Mouse (Mus musculus) hindbrain, embryonic 14.5 days (tissue): ENCODE measurements around the gene Ccnd3. TPM values are rescaled to one million over a fixed set of nuclear protein-coding genes. Genes with fewer than 3 reads are reported as not detected.

ENCODE experiments used
- ATAC-seq: fragments of 200-750 bp; cut with Nextera tagmentation; 2 replicates; pipeline ENCODE4 v1.8.0; 2017; ENCODE audit warnings: moderate number of reproducible peaks, mild to moderate bottlenecking, moderate TSS enrichment, moderate library complexity; ENCODE audit not compliant: low FRiP score
- DNase-seq: peaks from one replicate; pipeline ENCODE4 v3.0.0-alpha.2; 2015; ENCODE audit warnings: low spot score
- H3K27ac ChIP-seq: fragments of 300-500 bp; sonication (generic); 2 replicates; pipeline ENCODE4 v1.5.1; 2014; ENCODE audit warnings: mild to moderate bottlenecking, moderate library complexity
- H3K27me3 ChIP-seq: fragments of 300-500 bp; sonication (generic); 2 replicates; pipeline ENCODE4 v1.6.1; 2014; ENCODE audit warnings: mild to moderate bottlenecking, low read length, mixed read lengths; ENCODE audit not compliant: control insufficient read depth, insufficient read depth
- H3K36me3 ChIP-seq: fragments of 300-500 bp; sonication (generic); replicated peaks from 2 replicates; pipeline ENCODE4 v1.6.1; 2014; ENCODE audit not compliant: control insufficient read depth, insufficient read depth
- H3K4me1 ChIP-seq: fragments of 300-500 bp; sonication (generic); replicated peaks from 2 replicates; pipeline ENCODE4 v1.6.1; 2014; ENCODE audit warnings: antibody characterized with exemption, low read length, mixed read lengths; ENCODE audit not compliant: control insufficient read depth, insufficient read depth
- H3K4me2 ChIP-seq: fragments of 300-500 bp; sonication (generic); replicated peaks from 2 replicates; pipeline ENCODE4 v1.6.1; 2014; ENCODE audit warnings: mild to moderate bottlenecking, moderate library complexity
- H3K4me3 ChIP-seq: fragments of 300-500 bp; sonication (generic); replicated peaks from 2 replicates; pipeline ENCODE4 v1.5.1; 2014; ENCODE audit warnings: mild to moderate bottlenecking, low read length
- H3K9ac ChIP-seq: fragments of 300-500 bp; sonication (generic); 2 replicates; pipeline ENCODE4 v1.6.1; 2014
- H3K9me3 ChIP-seq: fragments of 300-500 bp; sonication (generic); 2 replicates; pipeline ENCODE4 v1.6.1; 2016; ENCODE audit warnings: low read length; ENCODE audit not compliant: control insufficient read depth
- WGBS: fragments of 180-500 bp; shearing (Covaris S2); extraction: QIAGEN DNeasy Blood & Tissue Kit; methylation state at CpG from one replicate; pipeline ENCODE4 v1.1.7; 2014; 5-methylcytosine and 5-hydroxymethylcytosine counted together
- polyA plus RNA-seq: library from polyadenylated mRNA; unstranded; fragments of >200 nt; fragmentation: Nextera tagmentation; extraction: Ambion mirVana; gene quantifications from 2 replicates; pipeline ENCODE4 v1.2.1, GENCODE M21; 2014

Ccnd3 gene
- 78.9 and 80.3 TPM in 2 replicates for polyA plus RNA-seq

DNA sequence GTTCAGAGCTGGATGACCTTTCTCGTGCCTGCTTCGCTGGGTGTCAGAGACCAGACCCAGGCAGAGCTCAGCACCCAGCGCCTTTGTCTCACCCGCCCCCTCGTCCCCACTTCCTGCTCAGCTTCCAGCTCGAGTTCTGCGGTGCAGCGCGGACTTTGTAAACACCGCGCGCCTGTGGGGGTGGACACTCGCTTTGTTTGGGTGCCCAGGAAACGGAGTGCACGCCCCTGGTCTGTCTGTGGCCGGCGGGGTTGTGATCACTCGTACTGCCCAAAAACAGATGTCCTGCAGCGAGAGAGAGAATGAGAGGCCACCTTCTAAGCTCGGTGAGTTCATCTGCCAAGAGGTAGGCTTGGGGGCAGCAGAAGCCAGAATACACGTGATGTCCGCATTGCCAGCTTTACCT, at the start of gene Ccnd3:
Gene Ccnd3, plus strand, starts transcription at position 111 of the 406 bp plus-strand sequence.
- H3K36me3 ChIP-seq = peaks cover 11% of the 10 kb centered on the region
- DNase-seq (no peak), ATAC-seq (no peak)
- H3K4me3 ChIP-seq = peak within 1 kb of the TSS; percentile 25
- H3K27ac ChIP-seq = no peak within 1 kb of the TSS
- H3K4me1 ChIP-seq = peaks cover 15% of the 10 kb centered on the region
- no peaks in the 10 kb centered on the region for H3K9me3 ChIP-seq
- peak within 1 kb of the TSS; percentile 32 for H3K9ac ChIP-seq
- H3K27me3 ChIP-seq = no peaks in the 10 kb centered on the region
- WGBS = 3% methylated on average over 22 of the region's 22 CpGs
- peak within 1 kb of the TSS; percentile 49 for H3K4me2 ChIP-seq

DNA sequence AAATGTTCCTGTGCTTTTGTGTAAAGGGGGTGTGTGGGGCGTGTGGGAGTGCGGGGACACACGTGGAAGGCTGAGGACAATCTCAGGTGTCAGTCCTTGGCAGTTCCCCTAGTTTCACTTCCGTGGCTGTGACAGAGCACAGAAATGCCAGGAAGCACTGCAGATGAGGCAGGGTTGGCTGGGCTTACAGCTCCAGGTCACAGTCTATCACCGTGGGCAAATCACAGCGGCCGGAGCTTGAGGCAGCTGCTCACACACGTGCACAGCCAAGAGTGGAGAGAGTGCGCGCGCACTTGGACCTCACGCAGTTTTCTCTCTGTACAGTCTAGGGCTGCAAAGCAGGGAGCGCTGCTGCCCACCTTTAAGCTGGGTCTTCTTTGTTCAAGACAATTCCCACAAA, 46.5 kb upstream of the Ccnd3 start:
- no peak overlapping the region for H3K9ac ChIP-seq
- DNase-seq (no peak), ATAC-seq (no peak)
- no peaks in the 10 kb centered on the region for H3K27me3 ChIP-seq
- no peak overlapping the region for H3K27ac ChIP-seq
- 82% methylated on average over 13 of the region's 13 CpGs for WGBS
- no peaks in the 10 kb centered on the region for H3K4me1 ChIP-seq
- H3K36me3 ChIP-seq = no peaks in the 10 kb centered on the region
- no peak overlapping the region for H3K4me2 ChIP-seq
- H3K4me3 ChIP-seq = no peak overlapping the region
- H3K9me3 ChIP-seq = no peaks in the 10 kb centered on the region

DNA sequence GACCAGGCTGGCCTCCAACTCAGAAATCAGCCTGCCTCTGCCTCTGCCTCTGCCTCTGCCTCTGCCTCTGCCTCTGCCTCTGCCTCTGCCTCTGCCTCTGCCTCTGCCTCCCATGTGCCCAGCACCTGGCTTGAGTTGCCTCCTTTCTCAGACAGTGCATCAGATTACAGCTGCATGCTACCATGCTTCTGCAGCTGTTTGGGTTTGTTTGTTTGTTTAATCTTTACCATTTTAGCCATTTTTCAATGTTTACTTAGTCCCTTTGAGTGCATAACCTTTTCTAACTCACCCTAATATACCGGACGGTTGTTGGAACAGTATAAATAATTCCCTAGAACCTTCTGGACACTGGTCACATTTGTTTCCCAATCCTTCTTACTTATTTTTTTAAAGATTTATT, 45.9 kb upstream of the Ccnd3 start:
- ATAC-seq (no peak), DNase-seq (no peak)
- H3K9ac ChIP-seq = no peak overlapping the region
- no peaks in the 10 kb centered on the region for H3K36me3 ChIP-seq
- no peaks in the 10 kb centered on the region for H3K4me1 ChIP-seq
- WGBS = 96% methylated on average over 2 of the region's 2 CpGs
- no peaks in the 10 kb centered on the region for H3K9me3 ChIP-seq
- H3K27me3 ChIP-seq = no peaks in the 10 kb centered on the region
- no peak overlapping the region for H3K4me3 ChIP-seq
- no peak overlapping the region for H3K4me2 ChIP-seq
- H3K27ac ChIP-seq = no peak overlapping the region

GRCm38 (mm10) chr17:47459341-47459919, 45.4 kb upstream of the Ccnd3 start:
- Histone ChIP-seq H3K36me3 (no peaks in the 10 kb centered on the region), H3K4me3 (no peak overlapping the region), H3K4me1 (no peaks in the 10 kb centered on the region), H3K9me3 (no peaks in the 10 kb centered on the region), H3K27me3 (no peaks in the 10 kb centered on the region), H3K4me2 (no peak overlapping the region), H3K27ac (no peak overlapping the region), H3K9ac (no peak overlapping the region)
- 90% methylated on average over 3 of the region's 3 CpGs for WGBS
- no peak for ATAC-seq
- no peak for DNase-seq

- no peaks in the 10 kb centered on the region for H3K4me1 ChIP-seq
- peaks cover 2% of the 10 kb centered on the region for H3K27me3 ChIP-seq
- H3K36me3 ChIP-seq = no peaks in the 10 kb centered on the region
- no peak for ATAC-seq
- H3K4me3 ChIP-seq = no peak overlapping the region
- no peak overlapping the region for H3K9ac ChIP-seq
- WGBS = 79% methylated on average over 3 of the region's 3 CpGs
- no peak overlapping the region for H3K27ac ChIP-seq
- no peaks in the 10 kb centered on the region for H3K9me3 ChIP-seq
- DNase-seq = no peak
- no peak overlapping the region for H3K4me2 ChIP-seq
These were observed 43.2 kb upstream of the Ccnd3 start for GRCm38 (mm10) chr17:47461688-47462087.

DNA sequence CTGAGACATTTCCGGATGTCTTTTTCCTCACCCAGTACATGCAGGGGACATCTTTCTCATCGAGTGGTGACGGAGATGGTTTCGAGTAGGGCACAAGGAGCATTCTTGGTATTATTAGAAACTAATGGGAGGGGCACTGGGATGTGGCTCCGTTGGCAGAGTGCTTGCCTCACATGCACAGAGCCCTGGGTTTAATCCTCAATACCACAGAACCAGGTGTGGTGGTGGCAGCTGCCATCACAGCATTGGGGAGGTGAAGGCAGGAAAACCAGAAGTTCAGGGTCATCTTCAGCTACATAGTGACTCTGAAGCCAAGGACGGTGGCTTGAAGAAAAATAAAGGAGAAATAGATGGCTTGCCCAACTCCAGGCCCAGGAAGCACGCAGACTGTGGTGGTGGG, 42.6 kb upstream of the Ccnd3 start:
- ATAC-seq (no peak), DNase-seq (no peak)
- H3K4me1 ChIP-seq = no peaks in the 10 kb centered on the region
- H3K9me3 ChIP-seq = no peaks in the 10 kb centered on the region
- no peak overlapping the region for H3K9ac ChIP-seq
- H3K4me3 ChIP-seq = no peak overlapping the region
- no peak overlapping the region for H3K4me2 ChIP-seq
- no peaks in the 10 kb centered on the region for H3K36me3 ChIP-seq
- 83% methylated on average over 7 of the region's 7 CpGs for WGBS
- H3K27ac ChIP-seq = no peak overlapping the region
- peaks cover 7% of the 10 kb centered on the region for H3K27me3 ChIP-seq

DNA sequence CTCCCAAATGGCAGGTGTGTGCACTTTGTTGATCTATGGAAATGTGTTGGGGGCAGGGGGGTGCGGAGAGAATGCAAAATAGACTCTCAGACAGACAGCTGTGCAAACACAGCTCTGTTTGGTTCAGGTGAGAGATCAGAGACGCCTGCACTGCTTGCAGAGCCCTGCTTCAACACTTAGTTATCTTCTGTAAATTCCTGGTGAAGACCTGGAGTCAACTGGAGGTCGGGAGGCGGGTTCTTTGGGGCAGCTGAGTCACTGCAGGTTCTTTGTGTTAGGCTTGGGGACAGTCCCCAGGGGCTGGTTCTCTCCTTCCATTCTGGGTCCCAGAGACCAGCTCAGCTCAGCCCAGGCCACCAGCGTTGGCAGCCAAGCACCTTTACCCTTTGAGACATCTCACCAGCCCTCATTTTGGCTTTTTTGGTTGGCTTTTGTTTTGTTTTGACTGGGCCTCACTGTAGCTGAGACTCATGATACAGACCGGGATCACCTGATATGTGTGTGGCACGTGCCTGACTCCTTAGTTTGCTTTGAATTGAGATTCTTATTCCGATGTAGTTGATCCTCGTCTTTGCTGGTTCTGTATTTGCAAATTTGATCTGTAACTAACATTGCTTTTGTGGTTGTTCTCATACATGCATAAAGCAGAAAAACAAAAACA, 42.0 kb upstream of the Ccnd3 start:
- 54% methylated on average over 9 of the region's 9 CpGs for WGBS
- Histone ChIP-seq H3K9ac (no peak overlapping the region), H3K4me1 (no peaks in the 10 kb centered on the region), H3K36me3 (no peaks in the 10 kb centered on the region), H3K4me3 (no peak overlapping the region), H3K9me3 (no peaks in the 10 kb centered on the region), H3K27me3 (peaks cover 14% of the 10 kb centered on the region), H3K4me2 (no peak overlapping the region), H3K27ac (no peak overlapping the region)
- no peak for ATAC-seq
- no peak for DNase-seq

GRCm38 (mm10) chr17:47464248-47464965, 40.4 kb upstream of the Ccnd3 start:
- no peaks in the 10 kb centered on the region for H3K36me3 ChIP-seq
- DNase-seq = no peak

DNA sequence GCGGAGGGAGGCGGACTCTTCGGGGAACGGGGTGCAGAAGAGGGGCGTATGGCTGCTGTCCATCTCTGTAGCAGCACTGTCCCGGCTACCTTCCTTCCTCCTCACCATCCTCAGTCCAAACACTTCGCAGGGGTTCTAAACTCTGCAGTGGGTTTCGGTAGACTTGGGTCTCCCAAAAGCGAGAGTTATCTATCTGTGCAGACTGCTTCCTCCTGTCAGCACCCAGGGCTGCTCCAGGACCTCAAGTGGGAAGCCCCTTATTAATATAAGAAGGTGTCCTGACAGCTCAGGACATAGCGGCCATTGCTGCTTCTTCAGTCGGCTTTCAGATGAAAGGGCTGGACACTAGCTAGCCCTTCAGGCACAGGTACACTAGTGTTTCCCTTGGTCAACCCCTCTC, 39.8 kb upstream of the Ccnd3 start:
- peaks cover 29% of the 10 kb centered on the region for H3K27me3 ChIP-seq
- H3K36me3 ChIP-seq = no peaks in the 10 kb centered on the region
- no peak overlapping the region for H3K27ac ChIP-seq
- DNase-seq (no peak), ATAC-seq (no peak)
- no peaks in the 10 kb centered on the region for H3K9me3 ChIP-seq
- H3K4me2 ChIP-seq = no peak overlapping the region
- WGBS = 80% methylated on average over 11 of the region's 11 CpGs
- no peak overlapping the region for H3K4me3 ChIP-seq
- no peaks in the 10 kb centered on the region for H3K4me1 ChIP-seq
- no peak overlapping the region for H3K9ac ChIP-seq

More at GRCm38 (mm10) chr17:47464248-47464965, 40.4 kb upstream of the Ccnd3 start:
- H3K4me1 ChIP-seq = no peaks in the 10 kb centered on the region
- WGBS = 45% methylated on average over 12 of the region's 12 CpGs
- no peak overlapping the region for H3K9ac ChIP-seq
- H3K4me2 ChIP-seq = no peak overlapping the region
- no peaks in the 10 kb centered on the region for H3K9me3 ChIP-seq
- no peak overlapping the region for H3K27ac ChIP-seq
- H3K4me3 ChIP-seq = no peak overlapping the region
- no peak for ATAC-seq
- H3K27me3 ChIP-seq = peaks cover 28% of the 10 kb centered on the region
